Comparison of ENCODE assay signal across 8 mouse cellular contexts in genomic region chr14:58071830-58072770, GRCm38 (mm10). TPM values are rescaled to one million over a fixed set of nuclear protein-coding genes. Genes with fewer than 3 reads are reported as not detected.
DNase-seq lines count a peak whose midpoint lies in the region; ATAC-seq and TF ChIP-seq lines count a peak whose summit lies in the region.

No protein-coding gene starts in this region.

- H3K9me3 ChIP-seq in forebrain, embryonic 10.5 days, result no peaks in the 10 kb centered on the region
- H3K9me3 ChIP-seq in heart, embryonic 16.5 days (replicated peaks; ENCODE audit: control insufficient read depth, low read length), result no peaks in the 10 kb centered on the region
- H3K9me3 ChIP-seq in liver, embryonic 13.5 days (replicated peaks), result no peaks in the 10 kb centered on the region

- no peak overlapping the region for H3K27ac ChIP-seq in bone marrow macrophage, adult 2 months (ENCODE audit: insufficient read depth, low read depth, low read length)
- H3K27ac ChIP-seq in forebrain, embryonic 10.5 days, result peak overlapping the region; percentile 84; the same call in 1 of the 2 replicates
- peak overlapping the region; percentile 88 for H3K27ac ChIP-seq in heart, embryonic 16.5 days (ENCODE audit: low read length)
- no peak overlapping the region for H3K27ac ChIP-seq in liver, embryonic 13.5 days
- no peak overlapping the region for H3K27ac ChIP-seq in testis, adult 2 months (ENCODE audit: control insufficient read depth, insufficient read depth, low read depth, low read length)

- no peak for TF ChIP-seq POLR2A in bone marrow macrophage, adult 2 months (IDR thresholded peaks at IDR 0.05; ENCODE audit: borderline replicate concordance, low read depth, low read length)
- no peak for TF ChIP-seq POLR2A in testis, adult 2 months (IDR thresholded peaks at IDR 0.05; ENCODE audit: control insufficient read depth, low read depth, low read length)

- H3K4me1 ChIP-seq in bone marrow macrophage, adult 2 months (ENCODE audit: control insufficient read depth, insufficient read depth, low read length), result peaks cover 3% of the 10 kb centered on the region; the same call in 1 of the 2 replicates
- peaks cover 72% of the 10 kb centered on the region for H3K4me1 ChIP-seq in forebrain, embryonic 10.5 days
- peaks cover 12% of the 10 kb centered on the region for H3K4me1 ChIP-seq in heart, embryonic 16.5 days (ENCODE audit: control insufficient read depth, insufficient read depth, low read length)
- H3K4me1 ChIP-seq in liver, embryonic 13.5 days (replicated peaks), result peaks cover 35% of the 10 kb centered on the region
- peaks cover 38% of the 10 kb centered on the region for H3K4me1 ChIP-seq in testis, adult 2 months (ENCODE audit: control insufficient read depth, insufficient read depth, low read length)

- WGBS in forebrain, embryonic 10.5 days, result under 1% methylated on average over 85 of the region's 85 CpGs
- WGBS in heart, embryonic 16.5 days, result under 1% methylated on average over 84 of the region's 85 CpGs
- 1% methylated on average over 82 of the region's 85 CpGs for WGBS in liver, embryonic 13.5 days (ENCODE audit: insufficient replicate concordance)

- no peaks in the 10 kb centered on the region for H3K36me3 ChIP-seq in forebrain, embryonic 10.5 days (replicated peaks)
- H3K36me3 ChIP-seq in heart, embryonic 16.5 days (ENCODE audit: control insufficient read depth, insufficient read depth), result no peaks in the 10 kb centered on the region
- no peaks in the 10 kb centered on the region for H3K36me3 ChIP-seq in liver, embryonic 13.5 days
- H3K36me3 ChIP-seq in testis, adult 2 months (ENCODE audit: control insufficient read depth, insufficient read depth, low read length), result no peaks in the 10 kb centered on the region

- DNase-seq in CD4-positive helper T cell, adult 2 months (ENCODE audit: low read depth, low spot score), result peak; percentile 72
- DNase-seq in forebrain, embryonic 10.5 days (ENCODE audit: extremely low spot score, low spot score), result peak; percentile 65
- peak; percentile 84 for DNase-seq in kidney, postnatal 10 days
- no peak for DNase-seq in liver, embryonic 13.5 days
- peak; percentile 58 for DNase-seq in naive thymus-derived CD4-positive, alpha-beta T cell, adult 2 months (ENCODE audit: low read depth)

- H3K9ac ChIP-seq in heart, embryonic 16.5 days (ENCODE audit: low read length), result peak overlapping the region; percentile 81
- H3K9ac ChIP-seq in liver, embryonic 13.5 days, result no peak overlapping the region

- H3K27me3 ChIP-seq in forebrain, embryonic 10.5 days (ENCODE audit: poor library complexity, severe bottlenecking), result peaks cover 90% of the 10 kb centered on the region
- H3K27me3 ChIP-seq in heart, embryonic 16.5 days (ENCODE audit: control insufficient read depth, insufficient read depth, low read length), result peaks cover 23% of the 10 kb centered on the region
- peaks cover 89% of the 10 kb centered on the region for H3K27me3 ChIP-seq in liver, embryonic 13.5 days
- peaks cover 3% of the 10 kb centered on the region for H3K27me3 ChIP-seq in testis, adult 2 months (ENCODE audit: control insufficient read depth, insufficient read depth, low read length)

- peak; percentile 74 for ATAC-seq in heart, embryonic 16.5 days (replicated peaks; ENCODE audit: extremely low read depth, insufficient read depth, low FRiP score)
- peak; percentile 69 for ATAC-seq in liver, embryonic 13.5 days (ENCODE audit: low read depth)

- no peak for TF ChIP-seq CTCF in bone marrow macrophage, adult 2 months (IDR thresholded peaks at IDR 0.05; ENCODE audit: low read depth, low read length)
- no peak for TF ChIP-seq CTCF in testis, adult 2 months (IDR thresholded peaks at IDR 0.05; ENCODE audit: control insufficient read depth, insufficient read depth, insufficient replicate concordance, low read depth, low read length)

- peak overlapping the region; percentile 77 for H3K4me3 ChIP-seq in bone marrow macrophage, adult 2 months (ENCODE audit: insufficient read depth, low read length)
- H3K4me3 ChIP-seq in forebrain, embryonic 10.5 days, result peak overlapping the region; percentile 66
- peak overlapping the region; percentile 80 for H3K4me3 ChIP-seq in heart, embryonic 16.5 days (ENCODE audit: low read length)
- H3K4me3 ChIP-seq in liver, embryonic 13.5 days (replicated peaks), result peak overlapping the region; percentile 50
- peak overlapping the region; percentile 76 for H3K4me3 ChIP-seq in testis, adult 2 months (ENCODE audit: control insufficient read depth, low read depth, low read length)

- H3K4me2 ChIP-seq in heart, embryonic 16.5 days (ENCODE audit: low read depth, low read length), result peak overlapping the region; percentile 83
- H3K4me2 ChIP-seq in liver, embryonic 13.5 days, result peak overlapping the region; percentile 67

RNA-seq across cellular contexts. Expression of gene Fgf9, which starts 1.8 kb away (rescaled TPM):
- polyA plus RNA-seq in bone marrow macrophage, adult 2 months (2012; ENCODE audit: insufficient read depth, insufficient read length, missing spikeins), result not detected in 2 replicates
- 2.1 and 3.4 TPM in 2 replicates for polyA plus RNA-seq in forebrain, embryonic 10.5 days (2016; fragmentation: Nextera tagmentation; extraction: Ambion mirVana)
- 6.5 and 9.1 TPM in 2 replicates for polyA plus RNA-seq in heart, embryonic 16.5 days (2015; fragmentation: Nextera tagmentation; extraction: Ambion mirVana)
- polyA plus RNA-seq in liver, embryonic 13.5 days (2015; fragmentation: Nextera tagmentation; extraction: Ambion mirVana), result 0.68 and 0.83 TPM in 2 replicates
- polyA plus RNA-seq in testis, adult 2 months (2012; rRNA removed), result 0.02 and 0.11 TPM in 2 replicates

Comparison
In these comparisons a context has a peak if more than half of its experiments do, and no peak if none do; other contexts are left out.
1. H3K27ac ChIP-seq: peak in forebrain, embryonic 10.5 days (single experiment) and heart, embryonic 16.5 days (single experiment); none in bone marrow macrophage, adult 2 months (single experiment), liver, embryonic 13.5 days (single experiment) and testis, adult 2 months (single experiment).
2. Peak in every context shown above with its lines, with median percentiles within 50 percentile points of each other: H3K4me3 ChIP-seq.